Comparison of ENCODE assay signal across 8 mouse cellular contexts in genomic region chr5:147732926-147733325, GRCm38 (mm10).
"Had no signal": no experiment of that assay in that cellular context is flagged by ENCODE, and none has a peak within 500 bp of the region (broad histone marks: within the 10 kb centered on the region; RNA-seq: fewer than 3 reads in every experiment).

No protein-coding gene starts in this region.

- H3K4me3 ChIP-seq: limb, embryonic 15.5 days; liver, embryonic 12.5 days; midbrain, embryonic 13.5 days had no signal

- H3K4me1 ChIP-seq: limb, embryonic 15.5 days; liver, embryonic 12.5 days; midbrain, embryonic 13.5 days had no signal

- H3K9ac ChIP-seq: limb, embryonic 15.5 days; liver, embryonic 12.5 days; lung, embryonic 14.5 days; midbrain, embryonic 13.5 days had no signal

- ATAC-seq: liver, embryonic 12.5 days; midbrain, embryonic 13.5 days had no signal

- DNase-seq: layer of hippocampus, adult 9-11 months; layer of hippocampus, postnatal 36 days; lung, postnatal 14 days; right cerebral cortex, postnatal 25 days had no signal

- H3K36me3 ChIP-seq: limb, embryonic 15.5 days; liver, embryonic 12.5 days; midbrain, embryonic 13.5 days had no signal

- H3K27ac ChIP-seq: limb, embryonic 15.5 days; liver, embryonic 12.5 days; midbrain, embryonic 13.5 days had no signal

- H3K4me2 ChIP-seq: limb, embryonic 15.5 days; liver, embryonic 12.5 days; lung, embryonic 14.5 days; midbrain, embryonic 13.5 days had no signal

- H3K9me3 ChIP-seq: limb, embryonic 15.5 days; liver, embryonic 12.5 days; midbrain, embryonic 13.5 days had no signal
